Mouse (Mus musculus): Measurements from ENCODE around the gene Phex. TPM values are rescaled to one million over a fixed set of nuclear protein-coding genes. Genes with fewer than 3 reads are reported as not detected.

Gene Phex
- total and polyA plus RNA-seq, 3 experiments, result 0.01 to 0.12 TPM; not detected in 1

- no peak for TF ChIP-seq JUND (IDR thresholded peaks at IDR 0.05; ENCODE audit: low read depth, low read length)
- TF ChIP-seq MYC (IDR thresholded peaks at IDR 0.05; ENCODE audit: low read depth, low read length), result no peak
- no peak for TF ChIP-seq NRF1 (IDR thresholded peaks at IDR 0.05; ENCODE audit: insufficient read depth, low read depth, low read length, poor library complexity, severe bottlenecking)
- TF ChIP-seq EP300 (IDR thresholded peaks at IDR 0.05; ENCODE audit: low read depth in 1 of 2, low read length in 2 of 2), result no peak
- no peak for TF ChIP-seq ZNF384 (IDR thresholded peaks at IDR 0.05; ENCODE audit: low read depth, low read length)
- TF ChIP-seq NELFE (IDR thresholded peaks at IDR 0.05; ENCODE audit: low read depth, low read length), result no peak
- peak; percentile 20; the same call in 1 of the 2 replicates for TF ChIP-seq ZC3H11A (IDR thresholded peaks at IDR 0.05; ENCODE audit: low read depth, low read length)
These were observed 107.7 kb downstream of the Phex start (continued) for GRCm38 (mm10) chrX:157307411-157307810.

- DNase-seq (ENCODE audit: low read depth, low spot score), result no peak
- Histone ChIP-seq H3K9me3 (replicated peaks; ENCODE audit: insufficient read depth, low read length) (no peaks in the 10 kb centered on the region), H3K27me3 (ENCODE audit: control insufficient read depth in 1 of 2, insufficient read depth in 2 of 2, low read length in 2 of 2) (no peaks in the 10 kb centered on the region), H3K27ac (ENCODE audit: control insufficient read depth, low read depth, low read length) (no peak overlapping the region), H3K79me2 (ENCODE audit: control insufficient read depth, insufficient read depth, low read length, poor library complexity) (no peaks in the 10 kb centered on the region), H3K4me3 (ENCODE audit: control insufficient read depth in 1 of 2, insufficient read depth in 1 of 2, low read depth in 2 of 2, low read length in 2 of 2) (no peak overlapping the region), H3K4me1 (ENCODE audit: control insufficient read depth in 1 of 2, insufficient read depth in 2 of 2, low read length in 2 of 2) (no peaks in the 10 kb centered on the region), H3K9ac (ENCODE audit: control insufficient read depth, low read depth, low read length, poor library complexity, severe bottlenecking) (no peak overlapping the region), H3K36me3 (ENCODE audit: control insufficient read depth in 1 of 2, insufficient read depth in 2 of 2, low read length in 2 of 2) (no peaks in the 10 kb centered on the region)
- TF ChIP-seq BHLHE40 (IDR thresholded peaks at IDR 0.05; ENCODE audit: borderline replicate concordance, low read depth, low read length) (no peak), POLR2AphosphoS5 (IDR thresholded peaks at IDR 0.05; ENCODE audit: borderline replicate concordance, low read depth, low read length) (no peak), TAL1 (IDR thresholded peaks at IDR 0.05; ENCODE audit: low read length) (no peak), CTCF (IDR thresholded peaks at IDR 0.05 in 2 of 3, conservative IDR thresholded peaks at IDR 0.05 in 1 of 3; ENCODE audit: control insufficient read depth in 1 of 3, insufficient read depth in 1 of 3, low read depth in 2 of 3, low read length in 3 of 3, poor library complexity in 1 of 3, severe bottlenecking in 1 of 3) (no peak), POLR2A (IDR thresholded peaks at IDR 0.05; ENCODE audit: control insufficient read depth in 1 of 2, insufficient read depth in 1 of 2, low read depth in 1 of 2, low read length in 2 of 2, poor library complexity in 1 of 2) (no peak), MAZ (IDR thresholded peaks at IDR 0.05; ENCODE audit: low read depth, low read length) (no peak)
These were observed 108.2 kb downstream of the Phex start for GRCm38 (mm10) chrX:157306796-157307405.

- Histone ChIP-seq H3K27me3 (ENCODE audit: control insufficient read depth in 1 of 2, insufficient read depth in 2 of 2, low read length in 2 of 2) (no peaks in the 10 kb centered on the region), H3K36me3 (ENCODE audit: control insufficient read depth in 1 of 2, insufficient read depth in 2 of 2, low read length in 2 of 2) (no peaks in the 10 kb centered on the region), H3K9ac (ENCODE audit: control insufficient read depth, low read depth, low read length, poor library complexity, severe bottlenecking) (no peak overlapping the region), H3K4me3 (ENCODE audit: control insufficient read depth in 1 of 2, insufficient read depth in 1 of 2, low read depth in 2 of 2, low read length in 2 of 2) (no peak overlapping the region), H3K27ac (ENCODE audit: control insufficient read depth, low read depth, low read length) (no peak overlapping the region), H3K4me1 (ENCODE audit: control insufficient read depth in 1 of 2, insufficient read depth in 2 of 2, low read length in 2 of 2) (no peaks in the 10 kb centered on the region), H3K9me3 (replicated peaks; ENCODE audit: insufficient read depth, low read length) (no peaks in the 10 kb centered on the region), H3K79me2 (ENCODE audit: control insufficient read depth, insufficient read depth, low read length, poor library complexity) (no peaks in the 10 kb centered on the region)
- DNase-seq (ENCODE audit: low read depth, low spot score), result no peak
- TF ChIP-seq MAFK (IDR thresholded peaks at IDR 0.05; ENCODE audit: borderline replicate concordance, low read depth, low read length), result no peak
These were observed 109.3 kb downstream of the Phex start for GRCm38 (mm10) chrX:157305852-157306232.
